Mouse (Mus musculus) embryo, embryonic 9.5 days (tissue): ENCODE data around the gene Cald1.

Experiments
- DNase-seq: peaks from one replicate; pipeline ENCODE4 v3.0.0-alpha.2; 2017; ENCODE audit errors: extremely low spot score

The Cald1 gene

GRCm38 (mm10) chr6:34613122-34613521, 14.8 kb downstream of the Cald1 start:
- no peak for DNase-seq

- no peak for DNase-seq
These were observed 17.1 kb downstream of the Cald1 start for GRCm38 (mm10) chr6:34615419-34615818.

- DNase-seq: no peak
These were observed 21.2 kb downstream of the Cald1 start for GRCm38 (mm10) chr6:34619494-34619893.

- no peak for DNase-seq
These were observed 21.9 kb downstream of the Cald1 start for GRCm38 (mm10) chr6:34620242-34620641.

GRCm38 (mm10) chr6:34622865-34623264, 24.6 kb downstream of the Cald1 start:
- DNase-seq: no peak

GRCm38 (mm10) chr6:34623290-34623689, 25.0 kb downstream of the Cald1 start:
- no peak for DNase-seq

GRCm38 (mm10) chr6:34624536-34624935, 26.2 kb downstream of the Cald1 start:
- DNase-seq: no peak

GRCm38 (mm10) chr6:34626586-34627245, 28.4 kb downstream of the Cald1 start:
- no peak for DNase-seq

GRCm38 (mm10) chr6:34628131-34628530, 29.8 kb downstream of the Cald1 start:
- DNase-seq: no peak

- DNase-seq: no peak
These were observed 35.5 kb downstream of the Cald1 start for GRCm38 (mm10) chr6:34633776-34634175.

GRCm38 (mm10) chr6:34637588-34638438, 39.5 kb downstream of the Cald1 start:
- DNase-seq: peak; percentile 26

GRCm38 (mm10) chr6:34638667-34639066, 40.4 kb downstream of the Cald1 start:
- DNase-seq: no peak

GRCm38 (mm10) chr6:34640226-34640625, 41.9 kb downstream of the Cald1 start:
- DNase-seq: no peak

- no peak for DNase-seq
These were observed 42.8 kb downstream of the Cald1 start for GRCm38 (mm10) chr6:34641081-34641480.

GRCm38 (mm10) chr6:34642075-34642547, 43.8 kb downstream of the Cald1 start:
- no peak for DNase-seq

- no peak for DNase-seq
These were observed 49.9 kb downstream of the Cald1 start for GRCm38 (mm10) chr6:34648017-34648787.

- DNase-seq: no peak
These were observed 53.0 kb downstream of the Cald1 start for GRCm38 (mm10) chr6:34651298-34651697.

- no peak for DNase-seq
These were observed 57.4 kb downstream of the Cald1 start for GRCm38 (mm10) chr6:34655719-34656118.

- DNase-seq: no peak
These were observed 60.5 kb downstream of the Cald1 start for GRCm38 (mm10) chr6:34658791-34659190.

- no peak for DNase-seq
These were observed 62.4 kb downstream of the Cald1 start for GRCm38 (mm10) chr6:34660724-34661123.

- DNase-seq: no peak
These were observed 64.3 kb downstream of the Cald1 start for GRCm38 (mm10) chr6:34662626-34663025.

GRCm38 (mm10) chr6:34664291-34664690, 66.0 kb downstream of the Cald1 start:
- DNase-seq: no peak
